Mouse (Mus musculus): ENCODE measurements around the gene Gm5617.
A peak's percentile ranks its signal among the peaks of the same experiment; 100 is the strongest.
"Not testable (repeated sequence)": the region's sequence is repeated elsewhere in the genome, so short reads cannot be mapped to it uniquely, and the experiment has no call there.

The Gm5617 gene

GRCm38 (mm10) chr9:48501192-48501591, 6.0 kb downstream of the Gm5617 start:
- no peak for DNase-seq (ENCODE audit: low spot score)

- DNase-seq (ENCODE audit: low spot score): no peak
Observed at GRCm38 (mm10) chr9:48503001-48503400, 7.8 kb downstream of the Gm5617 start.

- no peak for DNase-seq (ENCODE audit: low spot score)
Observed at GRCm38 (mm10) chr9:48504741-48505365, 9.6 kb downstream of the Gm5617 start.

- no peak for DNase-seq (ENCODE audit: low spot score)
Observed at GRCm38 (mm10) chr9:48510134-48510533, 14.9 kb downstream of the Gm5617 start.

- DNase-seq (ENCODE audit: low spot score): no peak
Observed at GRCm38 (mm10) chr9:48515332-48515731, 20.1 kb downstream of the Gm5617 start.

GRCm38 (mm10) chr9:48516615-48517371, 21.6 kb downstream of the Gm5617 start:
- peak; percentile 22 for DNase-seq (ENCODE audit: low spot score)

GRCm38 (mm10) chr9:48517372-48518130, 22.3 kb downstream of the Gm5617 start:
- DNase-seq (ENCODE audit: low spot score): peak; percentile 34

GRCm38 (mm10) chr9:48520405-48520804, 25.2 kb downstream of the Gm5617 start:
- not testable (repeated sequence) for DNase-seq (ENCODE audit: low spot score)

GRCm38 (mm10) chr9:48525566-48525965, 30.3 kb downstream of the Gm5617 start:
- no peak for DNase-seq (ENCODE audit: low spot score)

- no peak for DNase-seq (ENCODE audit: low spot score)
Observed at GRCm38 (mm10) chr9:48526520-48526919, 31.3 kb downstream of the Gm5617 start.

- DNase-seq (ENCODE audit: low spot score): no peak
Observed at GRCm38 (mm10) chr9:48531294-48531693, 36.1 kb downstream of the Gm5617 start.

GRCm38 (mm10) chr9:48532203-48532602, 37.0 kb downstream of the Gm5617 start:
- no peak for DNase-seq (ENCODE audit: low spot score)

GRCm38 (mm10) chr9:48532730-48533129, 37.5 kb downstream of the Gm5617 start:
- DNase-seq (ENCODE audit: low spot score): no peak

GRCm38 (mm10) chr9:48536414-48536813, 41.2 kb downstream of the Gm5617 start:
- no peak for DNase-seq (ENCODE audit: low spot score)

GRCm38 (mm10) chr9:48537616-48538015, 42.4 kb downstream of the Gm5617 start:
- DNase-seq (ENCODE audit: low spot score): not testable (repeated sequence)

- peak; percentile 35 for DNase-seq (ENCODE audit: low spot score)
Observed at GRCm38 (mm10) chr9:48538044-48538645, 42.9 kb downstream of the Gm5617 start.

- DNase-seq (ENCODE audit: low spot score): peak; percentile 48
Observed at GRCm38 (mm10) chr9:48538688-48539087, 43.4 kb downstream of the Gm5617 start.

Data from retina, embryonic 14.5 days (tissue).